Mouse (Mus musculus): ENCODE measurements at regions not wholly inside any gene's neighbourhood (a gene's known extent, or its start where the extent isn't known, plus 50 kb on each side); places are given as distances from the start of the nearest gene placed in this dataset.

GRCm38 (mm10) chr13:97847561-97847960, 87.1 kb upstream of the Gm10260 start:
- H3K4me3 ChIP-seq (replicated peaks; ENCODE audit: low read length) = no peak overlapping the region
- H3K27me3 ChIP-seq (replicated peaks; ENCODE audit: control insufficient read depth, insufficient read depth, low read length) = no peaks in the 10 kb centered on the region
- no peak for ATAC-seq
- no peaks in the 10 kb centered on the region for H3K4me1 ChIP-seq (replicated peaks; ENCODE audit: control insufficient read depth, insufficient read depth, low read length)
- H3K4me2 ChIP-seq (ENCODE audit: low read length) = no peak overlapping the region
- H3K9ac ChIP-seq (replicated peaks; ENCODE audit: low read depth, low read length) = no peak overlapping the region
- 84% methylated on average over 6 of the region's 6 CpGs for WGBS
- H3K27ac ChIP-seq (ENCODE audit: low read length) = no peak overlapping the region
- no peaks in the 10 kb centered on the region for H3K36me3 ChIP-seq (ENCODE audit: control insufficient read depth, insufficient read depth)
- H3K9me3 ChIP-seq (ENCODE audit: control insufficient read depth, low read length) = no peaks in the 10 kb centered on the region

GRCm38 (mm10) chr13:97845148-97845547, 84.7 kb upstream of the Gm10260 start:
- no peak for ATAC-seq
- 72% methylated on average over 5 of the region's 5 CpGs for WGBS
- Histone ChIP-seq H3K27me3 (replicated peaks; ENCODE audit: control insufficient read depth, insufficient read depth, low read length) (no peaks in the 10 kb centered on the region), H3K9me3 (ENCODE audit: control insufficient read depth, low read length) (no peaks in the 10 kb centered on the region), H3K27ac (ENCODE audit: low read length) (no peak overlapping the region), H3K36me3 (ENCODE audit: control insufficient read depth, insufficient read depth) (no peaks in the 10 kb centered on the region), H3K4me3 (replicated peaks; ENCODE audit: low read length) (no peak overlapping the region), H3K4me2 (ENCODE audit: low read length) (no peak overlapping the region), H3K9ac (replicated peaks; ENCODE audit: low read depth, low read length) (no peak overlapping the region), H3K4me1 (replicated peaks; ENCODE audit: control insufficient read depth, insufficient read depth, low read length) (no peaks in the 10 kb centered on the region)

GRCm38 (mm10) chr13:97842801-97843200, 82.4 kb upstream of the Gm10260 start:
- Histone ChIP-seq H3K27ac (ENCODE audit: low read length) (no peak overlapping the region), H3K9ac (replicated peaks; ENCODE audit: low read depth, low read length) (no peak overlapping the region), H3K4me2 (ENCODE audit: low read length) (no peak overlapping the region), H3K4me3 (replicated peaks; ENCODE audit: low read length) (no peak overlapping the region), H3K9me3 (ENCODE audit: control insufficient read depth, low read length) (no peaks in the 10 kb centered on the region), H3K27me3 (replicated peaks; ENCODE audit: control insufficient read depth, insufficient read depth, low read length) (no peaks in the 10 kb centered on the region), H3K36me3 (ENCODE audit: control insufficient read depth, insufficient read depth) (no peaks in the 10 kb centered on the region), H3K4me1 (replicated peaks; ENCODE audit: control insufficient read depth, insufficient read depth, low read length) (no peaks in the 10 kb centered on the region)
- WGBS = 66% methylated on average over 5 of the region's 5 CpGs
- no peak for ATAC-seq

- no peak overlapping the region for H3K9ac ChIP-seq (replicated peaks; ENCODE audit: low read depth, low read length)
- H3K36me3 ChIP-seq (ENCODE audit: control insufficient read depth, insufficient read depth) = no peaks in the 10 kb centered on the region
- H3K9me3 ChIP-seq (ENCODE audit: control insufficient read depth, low read length) = no peaks in the 10 kb centered on the region
- WGBS = 94% methylated on average over 7 of the region's 7 CpGs
- no peak overlapping the region for H3K4me3 ChIP-seq (replicated peaks; ENCODE audit: low read length)
- no peaks in the 10 kb centered on the region for H3K4me1 ChIP-seq (replicated peaks; ENCODE audit: control insufficient read depth, insufficient read depth, low read length)
- H3K27me3 ChIP-seq (replicated peaks; ENCODE audit: control insufficient read depth, insufficient read depth, low read length) = no peaks in the 10 kb centered on the region
- no peak for ATAC-seq
- no peak overlapping the region for H3K27ac ChIP-seq (ENCODE audit: low read length)
- H3K4me2 ChIP-seq (ENCODE audit: low read length) = no peak overlapping the region
Observed at GRCm38 (mm10) chr13:97841503-97841902, 81.1 kb upstream of the Gm10260 start.

- Histone ChIP-seq H3K4me1 (replicated peaks; ENCODE audit: control insufficient read depth, insufficient read depth, low read length) (no peaks in the 10 kb centered on the region), H3K4me3 (replicated peaks; ENCODE audit: low read length) (no peak overlapping the region), H3K9ac (replicated peaks; ENCODE audit: low read depth, low read length) (no peak overlapping the region), H3K36me3 (ENCODE audit: control insufficient read depth, insufficient read depth) (no peaks in the 10 kb centered on the region), H3K4me2 (ENCODE audit: low read length) (no peak overlapping the region), H3K27ac (ENCODE audit: low read length) (no peak overlapping the region), H3K9me3 (ENCODE audit: control insufficient read depth, low read length) (no peaks in the 10 kb centered on the region), H3K27me3 (replicated peaks; ENCODE audit: control insufficient read depth, insufficient read depth, low read length) (no peaks in the 10 kb centered on the region)
- ATAC-seq = no peak
- 43% methylated on average over 7 of the region's 7 CpGs for WGBS
Observed at GRCm38 (mm10) chr13:97839617-97840308, 79.3 kb upstream of the Gm10260 start.

- no peak for ATAC-seq
- Histone ChIP-seq H3K27ac (ENCODE audit: low read length) (no peak overlapping the region), H3K36me3 (ENCODE audit: control insufficient read depth, insufficient read depth) (no peaks in the 10 kb centered on the region), H3K4me3 (replicated peaks; ENCODE audit: low read length) (no peak overlapping the region), H3K4me2 (ENCODE audit: low read length) (no peak overlapping the region), H3K4me1 (replicated peaks; ENCODE audit: control insufficient read depth, insufficient read depth, low read length) (no peaks in the 10 kb centered on the region), H3K27me3 (replicated peaks; ENCODE audit: control insufficient read depth, insufficient read depth, low read length) (no peaks in the 10 kb centered on the region), H3K9ac (replicated peaks; ENCODE audit: low read depth, low read length) (no peak overlapping the region), H3K9me3 (ENCODE audit: control insufficient read depth, low read length) (no peaks in the 10 kb centered on the region)
- WGBS = 47% methylated on average over 7 of the region's 7 CpGs
Observed at GRCm38 (mm10) chr13:97837443-97838000, 77.1 kb upstream of the Gm10260 start.

- no peaks in the 10 kb centered on the region for H3K27me3 ChIP-seq (replicated peaks; ENCODE audit: control insufficient read depth, insufficient read depth, low read length)
- 63% methylated on average over 1 of the region's 1 CpGs for WGBS
- no peak overlapping the region for H3K4me3 ChIP-seq (replicated peaks; ENCODE audit: low read length)
- no peaks in the 10 kb centered on the region for H3K4me1 ChIP-seq (replicated peaks; ENCODE audit: control insufficient read depth, insufficient read depth, low read length)
- H3K9ac ChIP-seq (replicated peaks; ENCODE audit: low read depth, low read length) = no peak overlapping the region
- ATAC-seq = no peak
- no peak overlapping the region for H3K27ac ChIP-seq (ENCODE audit: low read length)
- no peaks in the 10 kb centered on the region for H3K9me3 ChIP-seq (ENCODE audit: control insufficient read depth, low read length)
- H3K4me2 ChIP-seq (ENCODE audit: low read length) = no peak overlapping the region
- no peaks in the 10 kb centered on the region for H3K36me3 ChIP-seq (ENCODE audit: control insufficient read depth, insufficient read depth)
Observed at GRCm38 (mm10) chr13:97832448-97832847, 72.0 kb upstream of the Gm10260 start.

- Histone ChIP-seq H3K27ac (ENCODE audit: low read length) (no peak overlapping the region), H3K4me2 (ENCODE audit: low read length) (no peak overlapping the region), H3K36me3 (ENCODE audit: control insufficient read depth, insufficient read depth) (no peaks in the 10 kb centered on the region), H3K27me3 (replicated peaks; ENCODE audit: control insufficient read depth, insufficient read depth, low read length) (no peaks in the 10 kb centered on the region), H3K4me1 (replicated peaks; ENCODE audit: control insufficient read depth, insufficient read depth, low read length) (no peaks in the 10 kb centered on the region), H3K9me3 (ENCODE audit: control insufficient read depth, low read length) (no peaks in the 10 kb centered on the region), H3K9ac (replicated peaks; ENCODE audit: low read depth, low read length) (no peak overlapping the region), H3K4me3 (replicated peaks; ENCODE audit: low read length) (no peak overlapping the region)
- ATAC-seq = no peak
- 81% methylated on average over 5 of the region's 5 CpGs for WGBS
Observed at GRCm38 (mm10) chr13:97831839-97832238, 71.4 kb upstream of the Gm10260 start.

GRCm38 (mm10) chr13:97829558-97829957, 69.1 kb upstream of the Gm10260 start:
- peaks cover 17% of the 10 kb centered on the region for H3K4me1 ChIP-seq (replicated peaks; ENCODE audit: control insufficient read depth, insufficient read depth, low read length)
- no peaks in the 10 kb centered on the region for H3K36me3 ChIP-seq (ENCODE audit: control insufficient read depth, insufficient read depth)
- H3K27ac ChIP-seq (ENCODE audit: low read length) = no peak overlapping the region
- WGBS = 47% methylated on average over 5 of the region's 5 CpGs
- no peak overlapping the region for H3K9ac ChIP-seq (replicated peaks; ENCODE audit: low read depth, low read length)
- no peak overlapping the region for H3K4me3 ChIP-seq (replicated peaks; ENCODE audit: low read length)
- no peaks in the 10 kb centered on the region for H3K27me3 ChIP-seq (replicated peaks; ENCODE audit: control insufficient read depth, insufficient read depth, low read length)
- no peak overlapping the region for H3K4me2 ChIP-seq (ENCODE audit: low read length)
- H3K9me3 ChIP-seq (ENCODE audit: control insufficient read depth, low read length) = no peaks in the 10 kb centered on the region
- no peak for ATAC-seq

All from forebrain, embryonic 16.5 days (tissue).